Comparison of ENCODE assay signal across 18 mouse cellular contexts in the genomic region with DNA sequence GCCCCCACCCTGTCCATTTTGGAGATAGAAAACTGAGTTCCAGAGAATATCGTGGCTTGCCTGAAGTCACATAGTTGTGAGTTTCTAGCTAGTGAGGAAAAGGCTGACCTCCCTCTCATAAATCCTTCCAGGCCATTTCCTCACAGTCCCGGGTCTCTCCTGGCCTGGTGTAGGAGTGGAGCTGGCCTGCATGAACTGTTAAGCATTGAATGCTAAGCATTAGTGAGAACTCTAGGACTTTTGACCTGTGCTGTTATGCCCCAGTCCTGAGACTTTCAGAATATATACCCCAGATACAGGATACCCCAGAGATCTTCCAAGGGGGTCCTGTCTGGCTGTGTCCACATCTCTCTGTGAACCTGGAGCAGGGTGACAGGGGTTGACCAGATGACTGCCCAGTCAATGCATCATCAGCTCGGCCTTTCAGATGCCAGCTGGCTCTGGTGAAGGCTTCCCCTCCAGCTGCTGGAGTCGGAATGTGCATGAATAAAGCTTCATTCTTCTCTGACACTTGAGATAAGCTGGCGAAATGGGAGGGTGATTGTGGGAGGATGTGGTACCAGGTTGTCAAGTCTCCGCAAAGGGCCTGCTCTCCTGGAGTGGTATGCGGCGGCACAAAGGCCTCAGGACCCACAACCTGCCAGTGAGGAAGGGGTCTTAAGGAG. TPM values are rescaled to one million over a fixed set of nuclear protein-coding genes. Genes with fewer than 3 reads are reported as not detected.
DNase-seq lines count a peak whose midpoint lies in the region; ATAC-seq and TF ChIP-seq lines count a peak whose summit lies in the region.
"Had no signal": no experiment of that assay in that cellular context is flagged by ENCODE, and none has a peak within 500 bp of the region (broad histone marks: within the 10 kb centered on the region; RNA-seq: fewer than 3 reads in every experiment).

No protein-coding gene starts in this region.

- no peak overlapping the region for H3K9ac ChIP-seq in kidney, postnatal 0 days (ENCODE audit: low read depth, low read length)
- H3K9ac ChIP-seq: limb, embryonic 12.5 days; liver, embryonic 13.5 days; midbrain, embryonic 12.5 days had no signal

- H3K4me2 ChIP-seq in kidney, postnatal 0 days (ENCODE audit: low read length): no peak overlapping the region
- H3K4me2 ChIP-seq: limb, embryonic 12.5 days; liver, embryonic 13.5 days; midbrain, embryonic 12.5 days had no signal

- peak; percentile 84 for DNase-seq in heart, embryonic 10.5 days (ENCODE audit: low spot score)
- no peak for DNase-seq in heart, postnatal 36 days
- DNase-seq in kidney, postnatal 0 days (ENCODE audit: low spot score): peak; percentile 43
- DNase-seq in kidney, postnatal 10 days: no peak
- peak; percentile 18 for DNase-seq in NIH3T3 (ENCODE audit: low read depth)
- peak; percentile 42 for DNase-seq in adrenal gland, postnatal 25 days
- DNase-seq in limb, embryonic 10.5 days (ENCODE audit: low spot score): no peak
- DNase-seq: cerebellum, adult 9-10 months; gastrocnemius, postnatal 14 days; kidney, postnatal 25 days; layer of hippocampus, adult 9-11 months; liver, embryonic 13.5 days; retina, postnatal 1 day; right cerebral cortex, postnatal 4 days; thymus, adult 18-20 months had no signal

- ATAC-seq in kidney, postnatal 0 days (replicated peaks; ENCODE audit: low FRiP score, low read depth): peak; percentile 46; the same call in 1 of the 2 replicates

- H3K9me3 ChIP-seq in heart, embryonic 10.5 days: no peaks in the 10 kb centered on the region
- no peaks in the 10 kb centered on the region for H3K9me3 ChIP-seq in kidney, postnatal 0 days (replicated peaks; ENCODE audit: low read length)
- no peaks in the 10 kb centered on the region for H3K9me3 ChIP-seq in limb, embryonic 10.5 days (replicated peaks)
- H3K9me3 ChIP-seq: limb, embryonic 12.5 days; liver, embryonic 13.5 days; midbrain, embryonic 12.5 days had no signal

- 34% methylated on average over 8 of the region's 8 CpGs for WGBS in heart, embryonic 10.5 days
- 23% methylated on average over 8 of the region's 8 CpGs for WGBS in kidney, postnatal 0 days
- 69% methylated on average over 8 of the region's 8 CpGs for WGBS in limb, embryonic 10.5 days

- H3K4me3 ChIP-seq in heart, embryonic 10.5 days: no peak overlapping the region
- H3K4me3 ChIP-seq in kidney, postnatal 0 days (replicated peaks; ENCODE audit: low read depth, low read length): no peak overlapping the region
- H3K4me3 ChIP-seq in limb, embryonic 10.5 days: no peak overlapping the region
- H3K4me3 ChIP-seq: limb, embryonic 12.5 days; liver, embryonic 13.5 days; midbrain, embryonic 12.5 days had no signal

- intact Hi-C loops in heart, postnatal 36 days (cut with DNase I): no loop called here

- H3K36me3 ChIP-seq in heart, embryonic 10.5 days: no peaks in the 10 kb centered on the region
- H3K36me3 ChIP-seq in kidney, postnatal 0 days (ENCODE audit: insufficient read depth, low read length): no peaks in the 10 kb centered on the region
- no peaks in the 10 kb centered on the region for H3K36me3 ChIP-seq in limb, embryonic 10.5 days
- H3K36me3 ChIP-seq: limb, embryonic 12.5 days; liver, embryonic 13.5 days; midbrain, embryonic 12.5 days had no signal

- peaks cover 26% of the 10 kb centered on the region; the same call in 1 of the 2 replicates for H3K4me1 ChIP-seq in heart, embryonic 10.5 days
- 0 out of 2 replicates have a peak, but pooled peaks cover 5% of the 10 kb centered on the region for H3K4me1 ChIP-seq in kidney, postnatal 0 days (replicated peaks; ENCODE audit: insufficient read depth, low read length)
- peaks cover 23% of the 10 kb centered on the region for H3K4me1 ChIP-seq in limb, embryonic 10.5 days

- no peak overlapping the region for H3K27ac ChIP-seq in heart, embryonic 10.5 days
- no peak overlapping the region for H3K27ac ChIP-seq in kidney, postnatal 0 days
- no peak overlapping the region for H3K27ac ChIP-seq in limb, embryonic 10.5 days
- H3K27ac ChIP-seq: limb, embryonic 12.5 days; liver, embryonic 13.5 days; midbrain, embryonic 12.5 days had no signal

- no peak for TF ChIP-seq CTCF in kidney, postnatal 0 days (IDR thresholded peaks at IDR 0.05; ENCODE audit: low read depth)

- peaks cover 19% of the 10 kb centered on the region for H3K27me3 ChIP-seq in heart, embryonic 10.5 days (ENCODE audit: insufficient read depth, poor library complexity, severe bottlenecking)
- 0 out of 2 replicates have a peak, but pooled peaks cover 3% of the 10 kb centered on the region for H3K27me3 ChIP-seq in kidney, postnatal 0 days (ENCODE audit: insufficient read depth, low read length)
- H3K27me3 ChIP-seq in limb, embryonic 10.5 days (ENCODE audit: low read depth, poor library complexity, severe bottlenecking): peaks cover 26% of the 10 kb centered on the region

RNA-seq across cellular contexts. Expression of gene Lrrn4, which starts 3.7 kb away (rescaled TPM):
- 32.6 and 32.7 TPM in 2 replicates for polyA plus RNA-seq in heart, embryonic 10.5 days (2016; fragmentation: Nextera tagmentation; extraction: Ambion mirVana)
- total RNA-seq in heart, postnatal 36 days (2021): 1 to 10 TPM; 5.0 to 9.0 TPM
- polyA plus RNA-seq in kidney, postnatal 0 days (2015; fragmentation: Nextera tagmentation; extraction: Ambion mirVana): 0.45 and 0.54 TPM in 2 replicates
- 1.6 and 2.2 TPM in 2 replicates for total RNA-seq in adrenal gland, postnatal 25 days (2021)
- 1.1 and 2.4 TPM in 2 replicates for polyA plus RNA-seq in limb, embryonic 10.5 days (2016; fragmentation: Nextera tagmentation; extraction: Ambion mirVana)
- total RNA-seq: gastrocnemius, postnatal 14 days had no signal
- polyA plus RNA-seq: hindbrain, embryonic 11.5 days had no signal

RNA-seq across cellular contexts. Expression of gene Crls1, which starts 38.0 kb away (rescaled TPM):
- 9.5 and 16.3 TPM in 2 replicates for polyA plus RNA-seq in heart, embryonic 10.5 days (2016; fragmentation: Nextera tagmentation; extraction: Ambion mirVana)
- total RNA-seq in heart, postnatal 36 days (2021): 10 to 100 TPM; 18.0 to 18.9 TPM
- 23.8 and 34.1 TPM in 2 replicates for polyA plus RNA-seq in kidney, postnatal 0 days (2015; fragmentation: Nextera tagmentation; extraction: Ambion mirVana)
- total RNA-seq in adrenal gland, postnatal 25 days (2021): 81.5 and 97.2 TPM in 2 replicates
- polyA plus RNA-seq in limb, embryonic 10.5 days (2016; fragmentation: Nextera tagmentation; extraction: Ambion mirVana): 17.0 and 17.4 TPM in 2 replicates

Comparison
In these comparisons a context has a peak if more than half of its experiments do, and no peak if none do; other contexts are left out.
1. DNase-seq: peak in heart, embryonic 10.5 days (single experiment), kidney, postnatal 0 days (single experiment), NIH3T3 (single experiment) and adrenal gland, postnatal 25 days (single experiment); none in heart, postnatal 36 days (0 of 2), kidney, postnatal 10 days (single experiment) and limb, embryonic 10.5 days (single experiment).